Mouse (Mus musculus) neural tube, embryonic 11.5 days (tissue): ENCODE results near the gene Fibcd1. TPM values are rescaled to one million over a fixed set of nuclear protein-coding genes. Genes with fewer than 3 reads are reported as not detected.

Source experiments
- polyA plus RNA-seq: library from polyadenylated mRNA; unstranded; fragments of >200 nt; fragmentation: Nextera tagmentation; extraction: Ambion mirVana; gene quantifications from 2 replicates; pipeline ENCODE4 v1.2.1, GENCODE M21; 2014

Gene Fibcd1
- polyA plus RNA-seq, 1 experiment from 2014 or later: 1.2 TPM

Other genes with a start within 250 kb of the Fibcd1 start
- gene Prdm12, start 206.0 kb downstream of the Fibcd1 start, polyA plus RNA-seq: 16.4 and 23.0 TPM in 2 replicates
- gene Exosc2, start 175.3 kb downstream of the Fibcd1 start, polyA plus RNA-seq: 54.7 and 64.5 TPM in 2 replicates
- 48.4 and 49.0 TPM in 2 replicates for gene Abl1, start 157.6 kb downstream of the Fibcd1 start, polyA plus RNA-seq
- 0.09 and 0.31 TPM in 2 replicates for gene Qrfp, start 35.4 kb downstream of the Fibcd1 start, polyA plus RNA-seq
- gene Lamc3, start 41.3 kb upstream of the Fibcd1 start, polyA plus RNA-seq: 6.6 and 8.1 TPM in 2 replicates
- gene Aif1l, start 104.1 kb upstream of the Fibcd1 start, polyA plus RNA-seq: 53.5 and 60.3 TPM in 2 replicates
- 71.2 and 72.7 TPM in 2 replicates for gene Nup214, start 128.4 kb upstream of the Fibcd1 start, polyA plus RNA-seq
- gene Fam78a, start 238.9 kb upstream of the Fibcd1 start, polyA plus RNA-seq: 3.1 TPM in 2 replicates
- 8.9 and 9.3 TPM in 2 replicates for gene Plpp7, start 249.5 kb upstream of the Fibcd1 start, polyA plus RNA-seq